Mouse (Mus musculus): ENCODE data around the gene Gm28308. TPM values are rescaled to one million over a fixed set of nuclear protein-coding genes. Genes with fewer than 3 reads are reported as not detected.
A peak's percentile ranks its signal among the peaks of the same experiment; 100 is the strongest.

Gm28308 gene
- polyA plus RNA-seq, 1 experiment: not detected

GRCm38 (mm10) chr6:52232568-52232965 is 19.4 kb upstream of the Gm28308 start:
- peaks cover 20% of the 10 kb centered on the region for H3K4me1 ChIP-seq (ENCODE audit: control insufficient read depth, insufficient read depth, insufficient read length)
- H3K27me3 ChIP-seq (ENCODE audit: control insufficient read depth, insufficient read depth, low read length): peaks cover 50% of the 10 kb centered on the region
- H3K36me3 ChIP-seq (ENCODE audit: control insufficient read depth, insufficient read depth, low read length): no peaks in the 10 kb centered on the region
- TF ChIP-seq POLR2A (IDR thresholded peaks at IDR 0.05; ENCODE audit: low read depth, low read length): no peak
- no peak for TF ChIP-seq CTCF (IDR thresholded peaks at IDR 0.05; ENCODE audit: extremely low read depth, insufficient read depth, insufficient read length, insufficient replicate concordance)
- no peak overlapping the region for H3K27ac ChIP-seq (ENCODE audit: insufficient read depth, low read length)
- WGBS: 1% methylated on average over 18 of the region's 18 CpGs
- H3K4me3 ChIP-seq (ENCODE audit: extremely low read depth, insufficient read depth, insufficient read length): peak overlapping the region; percentile 5; the same call in 1 of the 2 replicates
- no peak for DNase-seq (ENCODE audit: low read depth in 1 of 2, low spot score in 2 of 2)

- no peak for DNase-seq (ENCODE audit: low read depth in 1 of 2, low spot score in 2 of 2)
- WGBS: 5% methylated on average over 18 of the region's 18 CpGs
These were observed 18.9 kb upstream of the Gm28308 start for GRCm38 (mm10) chr6:52231885-52232567.

DNA sequence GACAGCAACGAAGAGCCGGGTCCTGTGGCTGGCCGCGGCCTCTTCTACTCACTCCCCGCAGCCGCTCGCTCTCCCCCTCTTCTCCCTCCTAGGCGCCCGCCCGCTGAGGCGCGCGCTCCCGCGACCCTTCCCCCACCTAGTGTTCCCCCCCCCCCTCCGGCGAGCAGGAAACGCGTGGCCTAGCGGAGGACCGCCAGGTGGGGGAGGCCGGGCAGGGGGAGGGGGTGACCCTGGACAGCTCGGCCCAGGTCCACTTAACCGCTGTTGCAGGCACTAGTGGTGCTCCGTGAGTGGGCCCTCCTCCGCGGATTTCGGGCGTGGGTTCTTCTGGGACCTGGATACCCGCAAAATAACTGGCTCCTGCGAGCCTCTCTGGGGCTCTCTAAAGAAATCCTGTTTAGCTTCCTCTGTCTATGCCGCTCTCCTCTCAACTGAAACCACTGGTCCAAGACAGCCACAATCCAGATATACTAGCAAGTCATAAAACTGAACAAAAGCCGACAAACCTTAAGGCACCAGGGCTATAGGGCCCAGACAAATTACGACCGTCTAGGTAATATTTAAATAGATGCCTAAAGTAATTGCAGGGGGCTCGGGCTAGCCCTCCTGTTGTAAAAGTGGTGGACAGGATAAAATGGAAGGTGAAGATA is 17.5 kb upstream of the Gm28308 start, which contains the start of gene Hoxa9:
Hoxa9 (minus strand) TSS at position 574 of the 650 bp plus-strand sequence.
- WGBS: 4% methylated on average over 22 of the region's 36 CpGs
- Histone ChIP-seq H3K27ac (ENCODE audit: insufficient read depth, low read length) (no peak within 1 kb of the TSS), H3K4me1 (ENCODE audit: control insufficient read depth, insufficient read depth, insufficient read length) (peaks cover 24% of the 10 kb centered on the region), H3K4me3 (ENCODE audit: extremely low read depth, insufficient read depth, insufficient read length) (no peak within 1 kb of the TSS), H3K36me3 (ENCODE audit: control insufficient read depth, insufficient read depth, low read length) (no peaks in the 10 kb centered on the region), H3K27me3 (ENCODE audit: control insufficient read depth, insufficient read depth, low read length) (peaks cover 63% of the 10 kb centered on the region)
- TF ChIP-seq POLR2A (IDR thresholded peaks at IDR 0.05; ENCODE audit: low read depth, low read length): no peak
- no peak for TF ChIP-seq CTCF (IDR thresholded peaks at IDR 0.05; ENCODE audit: extremely low read depth, insufficient read depth, insufficient read length, insufficient replicate concordance)
- no peak for DNase-seq (ENCODE audit: low read depth in 1 of 2, low spot score in 2 of 2)

More at GRCm38 (mm10) chr6:52231885-52232567, 18.9 kb upstream of the Gm28308 start:
- Histone ChIP-seq H3K27ac (ENCODE audit: insufficient read depth, low read length) (no peak overlapping the region), H3K4me3 (ENCODE audit: extremely low read depth, insufficient read depth, insufficient read length) (peak overlapping the region; percentile 5; the same call in 1 of the 2 replicates), H3K27me3 (ENCODE audit: control insufficient read depth, insufficient read depth, low read length) (peaks cover 51% of the 10 kb centered on the region), H3K4me1 (ENCODE audit: control insufficient read depth, insufficient read depth, insufficient read length) (peaks cover 20% of the 10 kb centered on the region), H3K36me3 (ENCODE audit: control insufficient read depth, insufficient read depth, low read length) (no peaks in the 10 kb centered on the region)
- TF ChIP-seq POLR2A (IDR thresholded peaks at IDR 0.05; ENCODE audit: low read depth, low read length): no peak

- peaks cover 25% of the 10 kb centered on the region for H3K4me1 ChIP-seq (ENCODE audit: control insufficient read depth, insufficient read depth, insufficient read length)
- WGBS: 3% methylated on average over 43 of the region's 44 CpGs
- DNase-seq (ENCODE audit: low read depth in 1 of 2, low spot score in 2 of 2): no peak
- no peaks in the 10 kb centered on the region for H3K36me3 ChIP-seq (ENCODE audit: control insufficient read depth, insufficient read depth, low read length)
- H3K27ac ChIP-seq (ENCODE audit: insufficient read depth, low read length): no peak overlapping the region
- H3K27me3 ChIP-seq (ENCODE audit: control insufficient read depth, insufficient read depth, low read length): peaks cover 64% of the 10 kb centered on the region
- TF ChIP-seq CTCF (IDR thresholded peaks at IDR 0.05; ENCODE audit: extremely low read depth, insufficient read depth, insufficient read length, insufficient replicate concordance) (no peak), POLR2A (IDR thresholded peaks at IDR 0.05; ENCODE audit: low read depth, low read length) (no peak)
- no peak overlapping the region for H3K4me3 ChIP-seq (ENCODE audit: extremely low read depth, insufficient read depth, insufficient read length)
These were observed 16.6 kb upstream of the Gm28308 start for GRCm38 (mm10) chr6:52229558-52230416.

GRCm38 (mm10) chr6:52228475-52229465 is 15.6 kb upstream of the Gm28308 start:
- Histone ChIP-seq H3K4me1 (ENCODE audit: control insufficient read depth, insufficient read depth, insufficient read length) (peaks cover 17% of the 10 kb centered on the region), H3K4me3 (ENCODE audit: extremely low read depth, insufficient read depth, insufficient read length) (0 out of 2 replicates have a peak overlapping the region, but pooled peaks have one; percentile 18), H3K27ac (ENCODE audit: insufficient read depth, low read length) (no peak overlapping the region), H3K36me3 (ENCODE audit: control insufficient read depth, insufficient read depth, low read length) (no peaks in the 10 kb centered on the region), H3K27me3 (ENCODE audit: control insufficient read depth, insufficient read depth, low read length) (peaks cover 61% of the 10 kb centered on the region)
- no peak for DNase-seq (ENCODE audit: low read depth in 1 of 2, low spot score in 2 of 2)
- 3% methylated on average over 38 of the region's 38 CpGs for whole genome bisulfite sequencing
- TF ChIP-seq POLR2A (IDR thresholded peaks at IDR 0.05; ENCODE audit: low read depth, low read length) (no peak), CTCF (IDR thresholded peaks at IDR 0.05; ENCODE audit: extremely low read depth, insufficient read depth, insufficient read length, insufficient replicate concordance) (no peak)
